Mouse (Mus musculus): ENCODE results near the gene Actn4. TPM values are rescaled to one million over a fixed set of nuclear protein-coding genes. Genes with fewer than 3 reads are reported as not detected.

Actn4 gene
- total and polyA plus RNA-seq, 3 experiments = 60.5 to 267 TPM; not detected in 1

GRCm38 (mm10) chr7:28883039-28883438, 79.1 kb downstream of the Actn4 start:
- peaks cover 1% of the 10 kb centered on the region in 2 experiments; a peak in 2 of 4 replicates for H3K4me1 ChIP-seq (ENCODE audit: control insufficient read depth in 1 of 2, insufficient read depth in 2 of 2, low read length in 2 of 2)
- no peak overlapping the region for H3K9ac ChIP-seq (ENCODE audit: control insufficient read depth, low read depth, low read length, poor library complexity, severe bottlenecking)
- no peaks in the 10 kb centered on the region for H3K79me2 ChIP-seq (ENCODE audit: control insufficient read depth, insufficient read depth, low read length, poor library complexity)
- TF ChIP-seq MYC (IDR thresholded peaks at IDR 0.05; ENCODE audit: low read depth, low read length) (no peak), MAZ (IDR thresholded peaks at IDR 0.05; ENCODE audit: low read depth, low read length) (no peak), TCF12 (IDR thresholded peaks at IDR 0.05; ENCODE audit: low read depth, low read length) (no peak), USF1 (IDR thresholded peaks at IDR 0.05; ENCODE audit: low read depth, low read length) (no peak), MYB (IDR thresholded peaks at IDR 0.05; ENCODE audit: low read depth, low read length) (no peak), POLR2AphosphoS5 (IDR thresholded peaks at IDR 0.05; ENCODE audit: borderline replicate concordance, low read depth, low read length) (no peak), MAFK (IDR thresholded peaks at IDR 0.05; ENCODE audit: borderline replicate concordance, low read depth, low read length) (no peak)
- H3K9me3 ChIP-seq (replicated peaks; ENCODE audit: insufficient read depth, low read length) = no peaks in the 10 kb centered on the region
- no peaks in the 10 kb centered on the region for H3K27me3 ChIP-seq (ENCODE audit: control insufficient read depth in 1 of 2, insufficient read depth in 2 of 2, low read length in 2 of 2)
- H3K4me3 ChIP-seq (ENCODE audit: control insufficient read depth in 1 of 2, insufficient read depth in 1 of 2, low read depth in 2 of 2, low read length in 2 of 2) = no peak overlapping the region
- no peak overlapping the region for H3K27ac ChIP-seq (ENCODE audit: control insufficient read depth, low read depth, low read length)
- peaks cover 0 to 1% of the 10 kb centered on the region in 2 experiments; a peak in 1 of 4 replicates for H3K36me3 ChIP-seq (ENCODE audit: control insufficient read depth in 1 of 2, insufficient read depth in 2 of 2, low read length in 2 of 2)
- DNase-seq (ENCODE audit: low read depth, low spot score) = no peak

GRCm38 (mm10) chr7:28881199-28881598, 80.9 kb downstream of the Actn4 start, which contains the start of gene Capn12:
Capn12 (plus strand) TSS chr7:28881422.
- no peaks in the 10 kb centered on the region for H3K27me3 ChIP-seq (ENCODE audit: control insufficient read depth in 1 of 2, insufficient read depth in 2 of 2, low read length in 2 of 2)
- TF ChIP-seq ETS1 (IDR thresholded peaks at IDR 0.05; ENCODE audit: low read depth, low read length) = no peak
- TF ChIP-seq MEF2A (IDR thresholded peaks at IDR 0.05; ENCODE audit: extremely low read depth, insufficient replicate concordance, low read depth, low read length, poor library complexity, severe bottlenecking) = no peak
- TF ChIP-seq SMC3 (IDR thresholded peaks at IDR 0.05; ENCODE audit: low read depth, low read length) = no peak
- TF ChIP-seq E2F4 (IDR thresholded peaks at IDR 0.05; ENCODE audit: borderline replicate concordance, low read depth, low read length) = no peak
- no peak for TF ChIP-seq POLR2AphosphoS2 (IDR thresholded peaks at IDR 0.05; ENCODE audit: low read length)
- TF ChIP-seq MAFK (IDR thresholded peaks at IDR 0.05; ENCODE audit: borderline replicate concordance, low read depth, low read length) = no peak
- no peak for TF ChIP-seq RCOR1 (IDR thresholded peaks at IDR 0.05; ENCODE audit: low read depth, low read length)
- no peak for TF ChIP-seq JUND (IDR thresholded peaks at IDR 0.05; ENCODE audit: low read depth, low read length)
- no peak for TF ChIP-seq SIN3A (IDR thresholded peaks at IDR 0.05; ENCODE audit: low read length)
- no peak for TF ChIP-seq GABPA (IDR thresholded peaks at IDR 0.05; ENCODE audit: low read depth, low read length)
- TF ChIP-seq ZKSCAN1 (IDR thresholded peaks at IDR 0.05; ENCODE audit: low read depth, low read length) = no peak
- TF ChIP-seq EP300 (IDR thresholded peaks at IDR 0.05; ENCODE audit: low read depth in 1 of 2, low read length in 2 of 2) = no peak
- no peak for TF ChIP-seq ELF1 (IDR thresholded peaks at IDR 0.05; ENCODE audit: low read depth, low read length)
- no peak for TF ChIP-seq USF2 (IDR thresholded peaks at IDR 0.05; ENCODE audit: borderline replicate concordance in 1 of 2, insufficient read depth in 1 of 2, low read depth in 1 of 2, low read length in 2 of 2)
- no peak for TF ChIP-seq TCF12 (IDR thresholded peaks at IDR 0.05; ENCODE audit: low read depth, low read length)
- no peak for TF ChIP-seq MAX (IDR thresholded peaks at IDR 0.05; ENCODE audit: low read length)
- TF ChIP-seq RAD21 (IDR thresholded peaks at IDR 0.05; ENCODE audit: low read depth, low read length) = no peak
- no peak for TF ChIP-seq POLR2AphosphoS5 (IDR thresholded peaks at IDR 0.05; ENCODE audit: borderline replicate concordance, low read depth, low read length)
- no peaks in the 10 kb centered on the region for H3K79me2 ChIP-seq (ENCODE audit: control insufficient read depth, insufficient read depth, low read length, poor library complexity)
- no peaks in the 10 kb centered on the region for H3K9me3 ChIP-seq (replicated peaks; ENCODE audit: insufficient read depth, low read length)
- no peak within 1 kb of the TSS for H3K27ac ChIP-seq (ENCODE audit: control insufficient read depth, low read depth, low read length)
- H3K4me1 ChIP-seq (ENCODE audit: control insufficient read depth in 1 of 2, insufficient read depth in 2 of 2, low read length in 2 of 2) = peaks cover 14 to 16% of the 10 kb centered on the region in 2 experiments
- no peak within 1 kb of the TSS for H3K9ac ChIP-seq (ENCODE audit: control insufficient read depth, low read depth, low read length, poor library complexity, severe bottlenecking)
- no peak for DNase-seq (ENCODE audit: low read depth, low spot score)
- no peak within 1 kb of the TSS for H3K4me3 ChIP-seq (ENCODE audit: control insufficient read depth in 1 of 2, insufficient read depth in 1 of 2, low read depth in 2 of 2, low read length in 2 of 2)
- H3K36me3 ChIP-seq (ENCODE audit: control insufficient read depth in 1 of 2, insufficient read depth in 2 of 2, low read length in 2 of 2) = peaks cover 0 to 12% of the 10 kb centered on the region in 2 experiments; a peak in 2 of 4 replicates

Measured in MEL (cell line).